Mouse (Mus musculus): ENCODE data around the gene Kifc5b.
"Not testable (repeated sequence)": the region's sequence is repeated elsewhere in the genome, so short reads cannot be mapped to it uniquely, and the experiment has no call there.

The Kifc5b gene

DNA sequence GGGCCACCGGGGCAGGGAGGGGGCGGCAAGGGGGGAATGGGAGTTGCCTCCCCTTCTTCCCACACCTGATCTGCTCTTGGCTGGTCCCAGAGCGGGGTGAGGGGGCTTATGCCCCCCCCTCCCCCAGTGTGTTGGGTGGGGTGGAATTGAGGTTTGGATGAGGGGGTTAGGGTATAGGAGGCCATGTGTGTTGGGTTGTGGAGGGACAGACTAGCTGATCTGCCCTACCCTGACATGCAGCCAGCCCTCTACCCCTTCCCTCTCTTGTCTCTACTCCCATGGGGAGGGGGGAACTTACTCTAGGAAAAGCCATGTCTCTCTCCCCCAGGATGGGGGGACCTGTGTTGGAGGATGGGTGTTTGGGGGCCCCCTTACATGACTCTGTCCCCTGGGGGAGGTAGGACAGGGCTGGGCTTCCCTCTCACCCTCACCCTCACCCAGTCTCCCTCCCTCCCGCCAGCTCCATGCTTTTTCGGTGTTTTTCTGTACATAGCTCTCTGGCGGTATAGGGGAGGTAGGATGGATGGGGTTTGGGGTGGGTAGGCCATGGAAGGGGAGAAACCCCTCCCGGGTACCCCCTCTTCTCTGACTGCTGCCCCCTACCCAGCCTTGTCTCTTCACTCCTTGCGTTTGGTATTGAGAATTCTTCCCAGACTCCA lies 54.5 kb downstream of the Kifc5b start:
- DNase-seq (ENCODE audit: low spot score in 2 of 2) = no peak

- DNase-seq (ENCODE audit: low spot score in 2 of 2) = no peak
These were observed 55.2 kb downstream of the Kifc5b start for GRCm38 (mm10) chr17:26972107-26972506.

DNA sequence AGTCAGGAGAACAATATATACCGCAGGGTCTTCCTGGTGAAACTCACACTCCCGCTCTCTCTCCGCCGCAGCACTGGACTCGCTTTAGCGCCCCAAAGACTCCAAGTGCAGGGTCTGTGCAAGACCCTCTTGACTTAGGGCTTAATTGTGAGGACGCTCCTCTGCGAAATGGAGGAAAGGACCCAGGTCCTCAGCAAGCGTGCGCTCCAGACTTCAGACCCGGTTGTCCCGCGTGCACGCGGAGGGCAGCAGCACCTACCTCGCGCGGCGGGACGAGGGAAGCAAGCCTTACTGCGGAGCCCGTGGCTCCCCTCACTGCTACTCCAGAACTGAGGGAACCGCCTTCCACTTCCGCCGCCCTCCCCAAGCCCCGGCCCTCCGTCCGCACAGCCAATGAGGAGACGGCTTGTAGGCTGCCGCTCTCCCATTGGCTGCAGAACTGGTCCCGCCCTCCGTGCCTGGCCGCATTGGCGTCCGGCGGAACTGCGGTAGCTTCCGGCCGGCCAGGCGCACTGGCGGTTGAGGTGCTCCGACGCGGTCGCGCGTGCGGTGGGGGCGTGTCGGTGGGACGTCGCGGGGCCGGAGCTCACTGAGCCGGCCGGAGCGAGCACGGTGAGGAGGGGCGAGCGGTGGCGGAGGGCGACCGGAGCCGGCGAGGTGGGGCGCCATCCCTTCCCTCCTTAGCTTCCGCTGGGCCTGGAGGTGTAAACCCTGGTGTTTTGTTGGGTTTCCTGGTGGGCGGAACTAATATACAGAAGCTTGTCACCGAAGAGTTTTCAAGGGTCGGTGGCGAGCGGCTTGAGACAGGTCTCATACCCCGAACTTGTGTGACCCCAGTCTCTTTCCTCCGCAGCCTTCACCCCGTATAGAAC lies 56.0 kb downstream of the Kifc5b start, which contains the start of gene Zbtb9:
Zbtb9 (plus strand) TSS at position 465 of the 872 bp plus-strand sequence.
- DNase-seq (ENCODE audit: low spot score in 2 of 2) = peak; percentile 93 to 98

GRCm38 (mm10) chr17:26974547-26974946 lies 57.7 kb downstream of the Kifc5b start:
- DNase-seq (ENCODE audit: low spot score in 2 of 2) = no peak

- DNase-seq (ENCODE audit: low spot score in 2 of 2) = no peak
These were observed 58.5 kb downstream of the Kifc5b start for GRCm38 (mm10) chr17:26975415-26975814.

DNA sequence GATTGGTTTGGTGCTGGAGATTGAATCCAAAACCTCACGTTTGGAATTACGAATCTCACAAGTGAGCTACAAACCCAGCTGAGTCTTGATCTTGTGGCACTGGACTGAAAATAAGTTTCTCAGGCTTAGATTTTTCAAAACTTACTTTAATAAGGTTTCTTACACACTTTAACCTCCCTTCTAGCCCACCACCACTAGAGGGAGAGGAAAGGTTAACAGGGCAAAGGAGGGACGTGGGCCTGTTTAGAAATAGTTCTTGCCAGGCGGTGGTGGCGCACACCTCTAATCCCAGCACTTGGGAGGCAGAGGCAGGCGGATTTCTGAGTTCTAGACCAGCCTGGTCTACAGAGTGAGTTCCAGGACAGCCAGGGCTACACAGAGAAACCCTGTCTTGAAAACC lies 60.5 kb downstream of the Kifc5b start:
- not testable (repeated sequence) for DNase-seq (ENCODE audit: low spot score in 2 of 2)

- DNase-seq (ENCODE audit: low spot score in 2 of 2) = peak in 1 of 2 experiments; percentile 66
These were observed 62.5 kb downstream of the Kifc5b start for GRCm38 (mm10) chr17:26979426-26979825.

- DNase-seq (ENCODE audit: low spot score in 2 of 2) = no peak
These were observed 64.2 kb downstream of the Kifc5b start for GRCm38 (mm10) chr17:26981050-26981449.

Data from spleen, postnatal 10 days (tissue).